Mouse (Mus musculus) spleen, adult 12 weeks (tissue): Measurements from ENCODE around the gene Gm4707.
"Not testable (repeated sequence)": the region's sequence is repeated elsewhere in the genome, so short reads cannot be mapped to it uniquely, and the experiment has no call there.

ENCODE experiments used
- DNase-seq: peaks from one replicate; pipeline ENCODE4 v3.0.0; 2022; ENCODE audit warnings: low spot score

Gene Gm4707

DNA sequence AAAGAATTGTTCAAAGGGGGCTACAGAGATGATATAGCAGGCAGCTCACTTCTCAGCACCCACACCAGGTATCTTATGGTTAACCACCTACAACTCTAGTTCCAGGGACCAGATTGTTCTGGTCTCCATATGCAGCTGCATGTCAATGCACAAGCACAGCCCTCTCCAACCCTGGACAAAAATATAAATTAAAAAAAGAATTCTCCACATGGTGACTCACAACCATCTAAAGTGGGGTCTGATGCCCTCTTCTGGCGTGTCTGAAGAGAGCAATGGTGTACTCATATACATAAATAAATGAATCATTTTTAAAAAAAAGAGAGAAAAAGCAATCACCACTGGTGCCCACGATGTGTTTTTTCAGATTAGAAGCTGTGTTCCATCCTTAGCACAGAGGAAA, 15.0 kb downstream of the Gm4707 start:
- no peak for DNase-seq

DNA sequence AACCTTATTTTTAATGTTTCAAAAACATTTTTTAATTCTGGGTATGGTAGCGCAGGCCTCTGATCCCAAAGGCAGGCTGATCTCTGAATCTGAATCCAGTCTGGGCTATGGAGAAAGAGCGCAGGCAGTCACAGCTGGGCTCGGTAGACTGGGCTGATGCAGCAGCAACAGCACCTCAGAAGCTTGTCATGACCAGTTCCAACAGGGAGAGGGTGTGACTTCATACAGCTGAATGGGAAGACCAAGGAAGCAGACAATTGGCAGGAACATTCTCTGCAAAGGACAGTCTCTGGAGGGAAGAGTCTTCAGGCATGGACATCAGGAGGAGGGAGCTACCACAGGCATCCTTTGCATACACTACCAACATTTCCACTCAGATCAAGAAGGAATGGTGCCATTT, 15.6 kb downstream of the Gm4707 start:
- no peak for DNase-seq

DNA sequence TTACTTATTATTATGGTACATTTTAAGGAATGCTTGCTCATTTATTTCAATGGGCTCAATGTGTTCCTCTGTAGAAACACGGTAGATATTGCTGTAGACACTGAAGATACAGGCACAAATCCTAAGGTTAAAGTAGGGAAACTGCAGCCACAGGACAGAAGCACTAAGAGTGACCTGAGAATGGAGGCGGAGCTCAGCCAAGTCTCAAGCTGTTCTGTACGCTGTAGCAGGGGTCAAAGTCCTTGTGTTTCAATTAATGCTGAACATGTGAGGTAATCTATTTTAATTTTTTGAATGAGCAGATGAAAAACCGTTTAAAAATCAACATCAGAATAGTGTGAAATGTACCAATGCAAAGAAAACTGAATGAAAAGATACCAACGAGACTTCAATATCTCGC, 16.4 kb downstream of the Gm4707 start:
- DNase-seq, result no peak

DNA sequence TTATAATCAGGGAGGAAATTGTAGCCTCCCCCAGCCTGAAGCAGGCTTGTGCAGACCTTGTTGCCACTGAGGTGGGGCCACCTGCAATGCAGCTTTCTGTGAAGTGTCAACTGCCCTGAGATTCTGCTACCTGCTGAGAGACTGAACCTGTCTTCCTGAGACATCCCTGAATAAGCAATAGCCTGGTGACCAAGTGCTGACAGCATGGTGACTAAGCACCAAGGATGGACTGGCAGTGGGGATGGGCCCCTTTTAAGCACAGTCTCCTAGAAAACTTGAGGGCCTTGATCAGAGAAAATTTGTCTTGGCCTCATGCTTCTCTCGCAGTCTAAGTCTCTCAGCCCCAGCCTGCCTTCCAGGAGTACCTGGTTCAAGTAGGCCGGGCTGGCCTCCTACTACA, 37.2 kb downstream of the Gm4707 start:
- DNase-seq, result not testable (repeated sequence)

DNA sequence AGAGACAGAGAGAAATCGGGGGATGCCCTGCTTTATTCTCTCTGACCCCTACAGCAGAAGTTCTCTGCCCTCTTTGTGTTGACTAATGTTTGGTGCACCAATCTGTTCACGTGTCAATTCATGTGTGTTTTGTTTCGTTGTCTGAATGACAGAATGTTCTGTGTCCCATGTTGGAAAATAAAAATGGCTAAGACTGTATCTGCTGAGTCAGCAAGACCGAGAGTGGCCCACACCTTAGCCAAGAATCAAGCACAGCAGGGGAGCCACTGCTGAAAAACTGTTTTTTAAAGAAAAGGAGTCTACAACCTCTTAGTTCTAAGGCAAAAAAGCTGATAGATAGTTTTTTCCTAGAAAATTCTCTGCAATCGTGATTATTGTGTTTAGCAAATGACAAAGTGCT, 40.3 kb downstream of the Gm4707 start:
- DNase-seq, result not testable (repeated sequence)

DNA sequence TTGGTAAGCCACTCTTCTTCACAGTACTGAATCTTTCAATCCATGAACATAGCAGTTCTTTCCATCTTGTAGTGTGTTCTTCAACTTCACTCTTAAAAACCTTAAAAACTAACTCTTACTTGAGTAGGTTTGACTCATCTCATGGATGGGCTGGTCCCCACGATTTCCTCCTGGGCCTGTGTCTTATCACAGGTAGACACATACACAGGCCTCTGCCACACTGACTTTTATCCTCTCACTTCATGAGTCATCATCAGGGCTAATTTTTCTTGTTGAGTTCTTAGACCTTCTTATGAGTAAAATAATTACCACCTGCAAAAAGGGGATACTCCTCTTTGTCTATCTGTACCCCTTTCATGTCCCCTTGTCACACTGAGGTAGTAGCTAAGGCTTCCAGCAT, 42.7 kb downstream of the Gm4707 start:
- DNase-seq, result no peak
